Mouse (Mus musculus): ENCODE measurements around the gene Hoxa3. TPM values are rescaled to one million over a fixed set of nuclear protein-coding genes. Genes with fewer than 3 reads are reported as not detected.
A peak's percentile ranks its signal among the peaks of the same experiment; 100 is the strongest.

Hoxa3 gene
- polyA plus RNA-seq, 1 experiment from 2014 or later: 23.8 TPM

DNA sequence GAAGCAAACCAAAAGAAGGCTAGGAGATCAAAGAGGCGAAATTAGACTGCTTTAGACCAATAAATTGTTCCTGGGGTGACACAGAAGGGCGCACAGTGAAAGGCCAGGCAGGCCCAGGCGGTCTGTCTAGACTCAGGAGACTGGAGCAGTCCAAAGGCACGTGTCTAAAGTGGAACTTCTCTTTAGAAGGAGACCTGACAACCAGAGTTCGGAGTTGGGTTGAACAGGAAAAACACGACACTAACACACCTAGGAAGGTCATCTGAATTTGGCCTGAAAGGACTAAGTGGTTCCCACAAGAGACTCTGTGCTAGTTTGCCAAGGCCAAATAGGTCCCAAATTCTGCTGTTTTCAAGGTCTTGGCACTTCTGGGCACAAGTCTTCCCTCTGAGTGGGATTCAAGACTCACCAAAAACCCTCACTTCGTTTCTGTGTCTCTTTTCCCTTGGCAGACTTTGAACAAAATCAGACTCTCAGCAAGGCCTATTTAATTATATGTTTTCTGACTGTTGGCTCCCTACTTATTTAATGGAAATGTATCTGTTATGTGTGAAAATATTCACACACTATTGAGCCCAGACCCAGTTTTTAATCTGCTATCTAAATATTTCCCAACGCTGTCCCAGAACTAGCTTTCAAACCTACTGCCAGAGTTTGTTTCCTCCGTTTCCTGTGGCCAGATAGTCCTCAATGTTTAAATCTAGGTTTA is 6.3 kb upstream of the Hoxa3 start:
- WGBS: 20% methylated on average over 9 of the region's 9 CpGs
- peaks cover 100% of the 10 kb centered on the region for H3K27me3 ChIP-seq
- no peak for ATAC-seq (ENCODE audit: low FRiP score)
- no peak overlapping the region for H3K4me2 ChIP-seq
- H3K4me1 ChIP-seq (replicated peaks): peaks cover 21% of the 10 kb centered on the region
- H3K36me3 ChIP-seq: no peaks in the 10 kb centered on the region
- H3K27ac ChIP-seq: no peak overlapping the region
- H3K9ac ChIP-seq: no peak overlapping the region
- no peak overlapping the region for H3K4me3 ChIP-seq
- H3K9me3 ChIP-seq: no peaks in the 10 kb centered on the region

DNA sequence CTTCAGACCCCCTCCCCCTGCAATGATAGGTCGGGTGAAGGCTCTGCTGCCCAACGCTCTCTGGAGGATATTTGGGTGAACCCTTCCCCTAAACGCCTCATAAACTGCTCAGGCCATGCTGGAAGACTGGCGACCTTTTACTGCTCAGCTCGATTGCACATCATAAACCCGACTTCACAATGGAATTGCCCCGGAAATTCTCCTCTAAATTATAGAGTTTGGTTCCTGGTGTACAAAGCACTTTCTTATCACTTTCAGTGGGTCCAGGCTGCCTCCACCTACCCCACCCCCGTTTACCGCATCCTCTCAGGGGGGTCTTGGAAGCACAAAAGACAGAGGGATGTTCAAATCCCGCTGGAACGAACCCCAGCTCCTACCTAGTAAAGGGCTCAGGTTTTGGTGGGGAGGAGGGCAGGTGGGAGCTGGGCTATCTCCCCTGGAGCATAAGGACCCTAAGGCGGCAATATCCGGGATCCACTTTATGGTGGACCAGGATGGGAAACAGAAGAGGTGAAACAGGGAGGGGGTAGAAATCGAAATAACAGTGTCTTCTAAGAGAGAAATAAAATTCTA is 5.6 kb upstream of the Hoxa3 start:
- Histone ChIP-seq H3K27ac (no peak overlapping the region), H3K36me3 (no peaks in the 10 kb centered on the region), H3K27me3 (peaks cover 100% of the 10 kb centered on the region), H3K4me2 (no peak overlapping the region), H3K4me3 (no peak overlapping the region), H3K9ac (no peak overlapping the region), H3K4me1 (replicated peaks) (peaks cover 21% of the 10 kb centered on the region), H3K9me3 (no peaks in the 10 kb centered on the region)
- ATAC-seq (ENCODE audit: low FRiP score): no peak
- 8% methylated on average over 14 of the region's 14 CpGs for WGBS

GRCm38 (mm10) chr6:52217895-52218642 is 4.9 kb upstream of the Hoxa3 start:
- 5% methylated on average over 23 of the region's 23 CpGs for WGBS
- Histone ChIP-seq H3K36me3 (no peaks in the 10 kb centered on the region), H3K9ac (no peak overlapping the region), H3K4me1 (replicated peaks) (peaks cover 22% of the 10 kb centered on the region), H3K27ac (no peak overlapping the region; the same call in 1 of the 2 replicates), H3K9me3 (no peaks in the 10 kb centered on the region), H3K4me3 (peak overlapping the region; percentile 33), H3K4me2 (peak overlapping the region; percentile 44), H3K27me3 (peaks cover 100% of the 10 kb centered on the region)
- ATAC-seq (ENCODE audit: low FRiP score): no peak

GRCm38 (mm10) chr6:52217459-52217768 is 4.3 kb upstream of the Hoxa3 start:
- Histone ChIP-seq H3K4me1 (replicated peaks) (peaks cover 28% of the 10 kb centered on the region), H3K27ac (no peak overlapping the region)
- peak; percentile 46; the same call in 1 of the 2 replicates for ATAC-seq (ENCODE audit: low FRiP score)

GRCm38 (mm10) chr6:52216691-52217458 is 3.7 kb upstream of the Hoxa3 start:
- no peak for ATAC-seq (ENCODE audit: low FRiP score)

More at GRCm38 (mm10) chr6:52217459-52217768, 4.3 kb upstream of the Hoxa3 start:
- no peak overlapping the region for H3K9ac ChIP-seq
- peaks cover 100% of the 10 kb centered on the region for H3K27me3 ChIP-seq
- H3K4me2 ChIP-seq: peak overlapping the region; percentile 44
- peak overlapping the region; percentile 33 for H3K4me3 ChIP-seq
- no peaks in the 10 kb centered on the region for H3K36me3 ChIP-seq
- WGBS: under 1% methylated on average over 24 of the region's 25 CpGs
- H3K9me3 ChIP-seq: no peaks in the 10 kb centered on the region

DNA sequence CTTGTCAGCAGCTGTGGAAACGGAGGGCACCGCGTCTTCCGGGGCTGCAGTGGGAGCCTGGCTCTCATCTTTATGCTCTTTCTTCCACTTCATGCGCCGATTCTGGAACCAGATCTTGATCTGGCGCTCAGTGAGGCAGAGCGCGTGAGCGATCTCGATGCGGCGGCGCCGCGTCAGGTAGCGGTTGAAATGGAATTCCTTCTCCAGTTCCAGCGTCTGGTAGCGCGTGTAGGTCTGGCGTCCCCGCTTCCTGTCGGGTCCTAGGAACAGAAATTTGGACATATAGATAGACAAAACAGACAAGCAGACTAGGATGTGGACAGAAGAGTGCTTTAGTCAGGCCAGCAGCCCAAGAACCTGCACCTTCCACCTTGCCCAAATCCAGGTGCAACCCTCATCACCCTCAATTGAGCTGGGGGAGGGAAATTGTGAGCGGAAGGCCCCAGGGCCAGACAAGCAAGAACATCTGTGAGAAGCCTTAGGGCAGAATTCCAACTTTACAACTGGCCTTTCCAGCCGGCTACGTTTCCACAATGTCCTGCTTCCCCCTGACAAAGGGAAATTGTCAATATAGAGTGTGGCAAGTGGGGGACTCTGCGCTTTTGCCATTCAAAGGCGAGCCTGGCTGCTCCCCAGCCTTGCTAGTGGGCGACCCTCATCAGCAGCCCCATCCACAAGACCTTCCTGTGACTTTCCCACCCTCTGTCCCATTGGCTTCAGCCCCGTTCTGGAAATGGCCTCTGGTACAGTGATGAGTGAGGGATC is 2.8 kb upstream of the Hoxa3 start:
- Histone ChIP-seq H3K4me3 (peak overlapping the region; percentile 33), H3K36me3 (no peaks in the 10 kb centered on the region), H3K4me1 (replicated peaks) (peaks cover 32% of the 10 kb centered on the region), H3K9me3 (no peaks in the 10 kb centered on the region), H3K9ac (0 out of 2 replicates have a peak overlapping the region, but pooled peaks have one; percentile 11), H3K27me3 (peaks cover 100% of the 10 kb centered on the region), H3K27ac (peak overlapping the region; percentile 42), H3K4me2 (peak overlapping the region; percentile 34)
- no peak for ATAC-seq (ENCODE audit: low FRiP score)
- 2% methylated on average over 30 of the region's 30 CpGs for WGBS

More at GRCm38 (mm10) chr6:52216691-52217458, 3.7 kb upstream of the Hoxa3 start:
- Histone ChIP-seq H3K9me3 (no peaks in the 10 kb centered on the region), H3K36me3 (no peaks in the 10 kb centered on the region), H3K4me1 (replicated peaks) (peaks cover 33% of the 10 kb centered on the region), H3K27me3 (peaks cover 100% of the 10 kb centered on the region), H3K9ac (peak overlapping the region; percentile 63), H3K27ac (peak overlapping the region; percentile 48; the same call in 1 of the 2 replicates), H3K4me2 (peak overlapping the region; percentile 44), H3K4me3 (peak overlapping the region; percentile 33)
- 2% methylated on average over 60 of the region's 60 CpGs for WGBS

GRCm38 (mm10) chr6:52215070-52215469 is 1.9 kb upstream of the Hoxa3 start:
- H3K4me2 ChIP-seq: peak overlapping the region; percentile 34; the same call in 1 of the 2 replicates
- ATAC-seq (ENCODE audit: low FRiP score): no peak
- no peaks in the 10 kb centered on the region for H3K9me3 ChIP-seq
- H3K27ac ChIP-seq: no peak overlapping the region
- H3K27me3 ChIP-seq: peaks cover 99% of the 10 kb centered on the region
- peaks cover 32% of the 10 kb centered on the region for H3K4me1 ChIP-seq (replicated peaks)
- H3K4me3 ChIP-seq: no peak overlapping the region
- H3K9ac ChIP-seq: no peak overlapping the region
- no peaks in the 10 kb centered on the region for H3K36me3 ChIP-seq
- WGBS: 14% methylated on average over 3 of the region's 3 CpGs

- H3K27ac ChIP-seq: no peak overlapping the region
- no peak overlapping the region for H3K4me2 ChIP-seq
- 24% methylated on average over 5 of the region's 5 CpGs for WGBS
These were observed 1.1 kb upstream of the Hoxa3 start for GRCm38 (mm10) chr6:52214271-52214670.

DNA sequence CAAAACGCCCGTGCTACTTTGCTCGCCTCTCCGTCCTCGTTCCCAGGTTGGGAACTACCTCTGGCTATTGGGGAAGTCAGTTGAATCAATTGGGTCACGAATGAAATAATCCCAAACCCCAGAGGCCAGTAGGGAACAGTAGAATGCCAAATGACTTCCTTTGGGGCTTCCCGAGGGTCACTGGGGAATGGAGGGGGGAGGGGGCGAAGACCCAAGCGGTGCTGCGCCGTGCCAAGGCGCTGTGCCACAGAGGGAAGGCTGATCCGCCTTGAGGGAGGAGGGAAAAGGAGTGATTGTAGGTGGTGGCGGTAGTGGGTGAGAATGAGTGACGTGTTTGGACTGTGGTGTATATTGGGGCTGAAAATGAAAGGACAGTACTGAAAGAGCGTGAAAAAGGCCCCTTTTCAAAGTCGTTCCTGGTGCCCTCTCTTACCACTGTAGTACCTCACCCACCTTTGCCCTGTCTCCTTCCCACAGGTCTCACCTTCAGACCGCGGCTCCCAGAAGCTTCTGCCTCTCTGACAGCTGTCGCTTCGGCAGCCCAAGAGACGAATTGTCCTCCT is 499 bp downstream of the Hoxa3 start:
- Histone ChIP-seq H3K36me3 (no peaks in the 10 kb centered on the region), H3K4me2 (peak overlapping the region; percentile 64), H3K4me1 (replicated peaks) (peaks cover 50% of the 10 kb centered on the region), H3K27me3 (peaks cover 99% of the 10 kb centered on the region), H3K4me3 (peak overlapping the region; percentile 34), H3K27ac (peak overlapping the region; percentile 82), H3K9me3 (no peaks in the 10 kb centered on the region), H3K9ac (peak overlapping the region; percentile 49; the same call in 1 of the 2 replicates)
- WGBS: 1% methylated on average over 22 of the region's 22 CpGs
- ATAC-seq (ENCODE audit: low FRiP score): no peak

More at GRCm38 (mm10) chr6:52214271-52214670, 1.1 kb upstream of the Hoxa3 start:
- H3K4me1 ChIP-seq (replicated peaks): peaks cover 38% of the 10 kb centered on the region
- H3K9me3 ChIP-seq: no peaks in the 10 kb centered on the region
- H3K9ac ChIP-seq: no peak overlapping the region
- no peak overlapping the region for H3K4me3 ChIP-seq
- H3K27me3 ChIP-seq: peaks cover 99% of the 10 kb centered on the region
- H3K36me3 ChIP-seq: no peaks in the 10 kb centered on the region
- ATAC-seq (ENCODE audit: low FRiP score): no peak

- H3K27me3 ChIP-seq: peaks cover 99% of the 10 kb centered on the region
- WGBS: 4% methylated on average over 13 of the region's 13 CpGs
- peak overlapping the region; percentile 64 for H3K4me2 ChIP-seq
- no peaks in the 10 kb centered on the region for H3K9me3 ChIP-seq
- peaks cover 43% of the 10 kb centered on the region for H3K4me1 ChIP-seq (replicated peaks)
- H3K36me3 ChIP-seq: no peaks in the 10 kb centered on the region
- peak overlapping the region; percentile 34 for H3K4me3 ChIP-seq
- no peak for ATAC-seq (ENCODE audit: low FRiP score)
- peak overlapping the region; percentile 82 for H3K27ac ChIP-seq
- H3K9ac ChIP-seq: peak overlapping the region; percentile 49
These were observed 1.2 kb downstream of the Hoxa3 start for GRCm38 (mm10) chr6:52211961-52212360.
